In genomic region chr4:58894399-58894798, GRCm38 (mm10) we compare ENCODE assay signal across 30 mouse cellular contexts. TPM values are rescaled to one million over a fixed set of nuclear protein-coding genes. Genes with fewer than 3 reads are reported as not detected.
A peak's percentile ranks its signal among the peaks of the same experiment; 100 is the strongest.
DNase-seq lines count a peak whose midpoint lies in the region; ATAC-seq and TF ChIP-seq lines count a peak whose summit lies in the region.
"Had no signal": no experiment of that assay in that cellular context is flagged by ENCODE, and none has a peak within 500 bp of the region (broad histone marks: within the 10 kb centered on the region; RNA-seq: fewer than 3 reads in every experiment).

No protein-coding gene starts in this region.

- no peak for TF ChIP-seq EP300 in liver, embryonic 14.5 days (IDR thresholded peaks at IDR 0.05; ENCODE audit: low read depth)

- no peaks in the 10 kb centered on the region for H3K9me3 ChIP-seq in liver, embryonic 12.5 days (replicated peaks)
- no peaks in the 10 kb centered on the region for H3K9me3 ChIP-seq in liver, embryonic 14.5 days (ENCODE audit: control insufficient read depth, low read length)
- no peaks in the 10 kb centered on the region for H3K9me3 ChIP-seq in forebrain, embryonic 12.5 days
- H3K9me3 ChIP-seq: embryonic facial prominence, embryonic 12.5 days; embryonic facial prominence, embryonic 15.5 days; forebrain, embryonic 13.5 days; heart, embryonic 12.5 days; heart, embryonic 15.5 days; hindbrain, embryonic 10.5 days had no signal

- no peak overlapping the region for H3K4me3 ChIP-seq in liver, embryonic 12.5 days
- no peak overlapping the region for H3K4me3 ChIP-seq in liver, embryonic 14.5 days (ENCODE audit: insufficient read depth in 1 of 2, low read depth in 2 of 2, low read length in 2 of 2)
- H3K4me3 ChIP-seq in forebrain, embryonic 12.5 days (replicated peaks): no peak overlapping the region
- H3K4me3 ChIP-seq: embryonic facial prominence, embryonic 12.5 days; embryonic facial prominence, embryonic 15.5 days; forebrain, embryonic 13.5 days; gastrocnemius, adult 2 months; heart, embryonic 12.5 days; heart, embryonic 15.5 days; hindbrain, embryonic 10.5 days had no signal

- TF ChIP-seq CTCF in liver, embryonic 14.5 days (IDR thresholded peaks at IDR 0.05; ENCODE audit: low read depth): no peak

- 57% methylated on average over 7 of the region's 7 CpGs for WGBS in liver, embryonic 12.5 days (ENCODE audit: insufficient replicate concordance)
- 45% methylated on average over 7 of the region's 7 CpGs for WGBS in liver, embryonic 14.5 days (ENCODE audit: insufficient replicate concordance)
- WGBS in forebrain, embryonic 12.5 days: 89% methylated on average over 7 of the region's 7 CpGs

- no peak overlapping the region for H3K4me2 ChIP-seq in liver, embryonic 12.5 days
- H3K4me2 ChIP-seq in liver, embryonic 14.5 days (ENCODE audit: low read depth): no peak overlapping the region
- H3K4me2 ChIP-seq in forebrain, embryonic 12.5 days: no peak overlapping the region
- H3K4me2 ChIP-seq: embryonic facial prominence, embryonic 12.5 days; embryonic facial prominence, embryonic 15.5 days; forebrain, embryonic 13.5 days; heart, embryonic 12.5 days; heart, embryonic 15.5 days; hindbrain, embryonic 14.5 days had no signal

- H3K27ac ChIP-seq in liver, embryonic 12.5 days: no peak overlapping the region
- no peak overlapping the region for H3K27ac ChIP-seq in liver, embryonic 14.5 days
- no peak overlapping the region for H3K27ac ChIP-seq in forebrain, embryonic 12.5 days
- H3K27ac ChIP-seq: embryonic facial prominence, embryonic 12.5 days; embryonic facial prominence, embryonic 15.5 days; forebrain, embryonic 13.5 days; gastrocnemius, adult 2 months; heart, embryonic 15.5 days; hindbrain, embryonic 10.5 days; hindbrain, embryonic 14.5 days; hindbrain, postnatal 0 days had no signal

- no peaks in the 10 kb centered on the region for H3K27me3 ChIP-seq in liver, embryonic 12.5 days (replicated peaks)
- H3K27me3 ChIP-seq in liver, embryonic 14.5 days (ENCODE audit: control insufficient read depth, insufficient read depth, low read length): no peaks in the 10 kb centered on the region
- H3K27me3 ChIP-seq in forebrain, embryonic 12.5 days: no peaks in the 10 kb centered on the region
- H3K27me3 ChIP-seq: CH12.LX; embryonic facial prominence, embryonic 12.5 days; embryonic facial prominence, embryonic 15.5 days; forebrain, embryonic 13.5 days; heart, embryonic 12.5 days; heart, embryonic 15.5 days; Patski had no signal

- no peak overlapping the region for H3K9ac ChIP-seq in liver, embryonic 12.5 days
- H3K9ac ChIP-seq in liver, embryonic 14.5 days (replicated peaks): no peak overlapping the region
- H3K9ac ChIP-seq in forebrain, embryonic 12.5 days: no peak overlapping the region
- H3K9ac ChIP-seq: embryonic facial prominence, embryonic 12.5 days; embryonic facial prominence, embryonic 15.5 days; forebrain, embryonic 13.5 days; heart, embryonic 12.5 days; heart, embryonic 15.5 days; hindbrain, embryonic 14.5 days had no signal

- peak; percentile 46 for ATAC-seq in liver, embryonic 12.5 days
- ATAC-seq in liver, embryonic 14.5 days (ENCODE audit: insufficient read depth): peak; percentile 43; the same call in 1 of the 2 replicates
- ATAC-seq in megakaryocyte progenitor cell, adult 5-6 weeks (replicated peaks; ENCODE audit: poor library complexity): peak; percentile 59
- no peak for ATAC-seq in forebrain, embryonic 12.5 days (ENCODE audit: low FRiP score)
- ATAC-seq: forebrain, embryonic 13.5 days; forebrain, embryonic 16.5 days; hindbrain, postnatal 0 days; inflammation-experienced regulatory T-cells, adult 6 months; Patski had no signal

- H3K4me1 ChIP-seq in liver, embryonic 12.5 days: peaks cover 64% of the 10 kb centered on the region
- peaks cover 17 to 19% of the 10 kb centered on the region in 2 experiments for H3K4me1 ChIP-seq in liver, embryonic 14.5 days (replicated peaks; ENCODE audit: control insufficient read depth in 2 of 2, insufficient read depth in 2 of 2, low read length in 1 of 2)
- H3K4me1 ChIP-seq in forebrain, embryonic 12.5 days: no peaks in the 10 kb centered on the region
- H3K4me1 ChIP-seq: embryonic facial prominence, embryonic 15.5 days; forebrain, embryonic 13.5 days; hindbrain, embryonic 10.5 days had no signal

- DNase-seq in liver (no peak), MN1 (ENCODE audit: low spot score) (no peak)
- no peak for DNase-seq in liver, embryonic 14.5 days (ENCODE audit: low read depth in 3 of 3, low spot score in 3 of 3)
- no peak for DNase-seq in embryo, embryonic 9.5 days (ENCODE audit: extremely low spot score)
- DNase-seq: adrenal gland, postnatal 10 days; adrenal gland, postnatal 36 days; B cell, adult 2 months; cerebellum, adult 18-20 months; cerebellum, adult 9-10 months; cerebellum, postnatal 14 days; gastrocnemius, adult 2 months; gastrocnemius, postnatal 14 days; heart, adult 18-20 months; heart, postnatal 10 days; heart, postnatal 36 days had no signal

- H3K36me3 ChIP-seq in liver, embryonic 12.5 days: no peaks in the 10 kb centered on the region
- no peaks in the 10 kb centered on the region for H3K36me3 ChIP-seq in liver, embryonic 14.5 days (replicated peaks; ENCODE audit: control insufficient read depth, insufficient read depth, low read depth)
- H3K36me3 ChIP-seq in forebrain, embryonic 12.5 days (replicated peaks): no peaks in the 10 kb centered on the region
- H3K36me3 ChIP-seq: embryonic facial prominence, embryonic 12.5 days; embryonic facial prominence, embryonic 15.5 days; heart, embryonic 12.5 days; heart, embryonic 15.5 days; hindbrain, embryonic 10.5 days had no signal

RNA-seq across cellular contexts. Expression of gene Ecpas, which starts 18.1 kb away (rescaled TPM):
- 30.1 and 35.2 TPM in 2 replicates for polyA plus RNA-seq in liver, embryonic 12.5 days (2016; fragmentation: Nextera tagmentation; extraction: Ambion mirVana)
- 5.5 and 9.7 TPM in 2 replicates for polyA plus RNA-seq in liver, embryonic 14.5 days (2012; rRNA removed)
- 16.8 and 20.8 TPM in 2 replicates for polyA plus RNA-seq in liver, embryonic 14.5 days (2014; fragmentation: Nextera tagmentation; extraction: Ambion mirVana)
- total RNA-seq in megakaryocyte progenitor cell, adult 5-6 weeks (2015): 108 and 109 TPM in 2 replicates
- total RNA-seq in megakaryocyte progenitor cell, adult 5-6 weeks (2017): 75.8 and 86.8 TPM in 2 replicates
- polyA plus RNA-seq in forebrain, embryonic 12.5 days (2016; fragmentation: Nextera tagmentation; extraction: Ambion mirVana): 44.4 and 47.1 TPM in 2 replicates

RNA-seq across cellular contexts. Expression of gene Zkscan16, which starts 49.0 kb away (rescaled TPM):
- 0.12 and 0.14 TPM in 2 replicates for polyA plus RNA-seq in liver, embryonic 12.5 days (2016; fragmentation: Nextera tagmentation; extraction: Ambion mirVana)
- 0.03 and 0.08 TPM in 2 replicates for polyA plus RNA-seq in liver, embryonic 14.5 days (2012; rRNA removed)
- polyA plus RNA-seq in liver, embryonic 14.5 days (2014; fragmentation: Nextera tagmentation; extraction: Ambion mirVana): 0.06 and 0.11 TPM in 2 replicates
- not detected in 2 replicates for total RNA-seq in megakaryocyte progenitor cell, adult 5-6 weeks (2015)
- total RNA-seq in megakaryocyte progenitor cell, adult 5-6 weeks (2017): not detected in 2 replicates
- 1.2 and 1.3 TPM in 2 replicates for polyA plus RNA-seq in forebrain, embryonic 12.5 days (2016; fragmentation: Nextera tagmentation; extraction: Ambion mirVana)
- total RNA-seq: CH12.LX; gastrocnemius, adult 2 months; heart, postnatal 36 days had no signal
- polyA plus RNA-seq: inflammation-experienced regulatory T-cells, adult 6 months had no signal
